Mouse (Mus musculus) heart, embryonic 12.5 days (tissue): ENCODE results near the gene Rps16. TPM values are rescaled to one million over a fixed set of nuclear protein-coding genes. Genes with fewer than 3 reads are reported as not detected.

Experiments used
- ATAC-seq: fragments of 200-750 bp; cut with Nextera tagmentation; 2 replicates; pipeline ENCODE4 v1.8.0; 2017; ENCODE audit warnings: moderate TSS enrichment, moderate library complexity; ENCODE audit not compliant: insufficient number of reproducible peaks, low FRiP score
- H3K27ac ChIP-seq: fragments of 300-500 bp; sonication (generic); 2 replicates; pipeline ENCODE4 v1.5.1; 2016; ENCODE audit warnings: mild to moderate bottlenecking, moderate library complexity; ENCODE audit not compliant: poor library complexity, severe bottlenecking
- H3K27me3 ChIP-seq: fragments of 300-500 bp; sonication (generic); replicated peaks from 2 replicates; pipeline ENCODE4 v1.6.1; 2016; ENCODE audit warnings: mild to moderate bottlenecking, moderate library complexity
- H3K36me3 ChIP-seq: fragments of 300-500 bp; sonication (generic); 2 replicates; pipeline ENCODE4 v1.6.1; 2016; ENCODE audit warnings: mild to moderate bottlenecking, moderate library complexity
- H3K4me1 ChIP-seq: fragments of 300-500 bp; sonication (generic); replicated peaks from 2 replicates; pipeline ENCODE4 v1.6.1; 2016; ENCODE audit warnings: mild to moderate bottlenecking
- H3K4me2 ChIP-seq: fragments of 300-500 bp; sonication (generic); 2 replicates; pipeline ENCODE4 v1.6.1; 2016; ENCODE audit warnings: mild to moderate bottlenecking, moderate library complexity
- H3K4me3 ChIP-seq: fragments of 300-500 bp; sonication (generic); 2 replicates; pipeline ENCODE4 v1.5.1; 2016; ENCODE audit warnings: mild to moderate bottlenecking
- H3K9ac ChIP-seq: fragments of 300-500 bp; sonication (generic); 2 replicates; pipeline ENCODE4 v1.6.1; 2016; ENCODE audit warnings: mild to moderate bottlenecking, moderate library complexity
- H3K9me3 ChIP-seq: fragments of 300-500 bp; sonication (generic); replicated peaks from 2 replicates; pipeline ENCODE4 v1.6.1; 2016; ENCODE audit warnings: mild to moderate bottlenecking, moderate library complexity
- WGBS: fragments of 180-500 bp; shearing (Covaris S2); methylation state at CpG from one replicate; pipeline ENCODE4 v1.1.7; 2016; 5-methylcytosine and 5-hydroxymethylcytosine counted together
- polyA plus RNA-seq: library from polyadenylated mRNA; unstranded; fragments of >200 nt; fragmentation: Nextera tagmentation; extraction: Ambion mirVana; gene quantifications from 2 replicates; pipeline ENCODE4 v1.2.1, GENCODE M21; 2016

Rps16 gene
- 629 and 630 TPM in 2 replicates for polyA plus RNA-seq

GRCm38 (mm10) chr7:28350155-28350883 lies at the start of gene Rps16:
Gene Rps16 (plus strand): TSS chr7:28350652.
- Histone ChIP-seq H3K36me3 (peaks cover 33% of the 10 kb centered on the region), H3K4me1 (peaks cover 18% of the 10 kb centered on the region), H3K9ac (peak within 1 kb of the TSS; percentile 99), H3K9me3 (no peaks in the 10 kb centered on the region), H3K27me3 (no peaks in the 10 kb centered on the region), H3K4me2 (peak within 1 kb of the TSS; percentile 95), H3K27ac (peak within 1 kb of the TSS; percentile 84), H3K4me3 (peak within 1 kb of the TSS; percentile 94)
- ATAC-seq: peak; percentile 97
- under 1% methylated on average over 50 of the region's 50 CpGs for WGBS

- Histone ChIP-seq H3K4me3 (peak within 1 kb of the TSS; percentile 34), H3K4me2 (peak within 1 kb of the TSS; percentile 68), H3K9ac (peak within 1 kb of the TSS; percentile 16; the same call in 1 of the 2 replicates), H3K27me3 (peaks cover 67% of the 10 kb centered on the region), H3K36me3 (peaks cover 22% of the 10 kb centered on the region), H3K9me3 (no peaks in the 10 kb centered on the region), H3K4me1 (peaks cover 16% of the 10 kb centered on the region; the same call in 1 of the 2 replicates), H3K27ac (no peak within 1 kb of the TSS)
- under 1% methylated on average over 30 of the region's 30 CpGs for WGBS
- 0 out of 2 replicates have a peak, but pooled peaks have one; percentile 61 for ATAC-seq
Observed at GRCm38 (mm10) chr7:28301616-28302433, 48.6 kb upstream of the Rps16 start, which contains the start of gene Dll3. Gene Dll3 (minus strand): TSS chr7:28302238.

GRCm38 (mm10) chr7:28305641-28306040 lies 44.8 kb upstream of the Rps16 start:
- Histone ChIP-seq H3K9me3 (no peaks in the 10 kb centered on the region), H3K27ac (no peak overlapping the region), H3K9ac (no peak overlapping the region), H3K4me1 (peaks cover 14% of the 10 kb centered on the region), H3K36me3 (peaks cover 58% of the 10 kb centered on the region), H3K27me3 (peaks cover 30% of the 10 kb centered on the region), H3K4me3 (no peak overlapping the region), H3K4me2 (no peak overlapping the region)
- ATAC-seq: no peak
- WGBS: 89% methylated on average over 10 of the region's 10 CpGs

GRCm38 (mm10) chr7:28306216-28306615 lies 44.2 kb upstream of the Rps16 start:
- Histone ChIP-seq H3K36me3 (peaks cover 58% of the 10 kb centered on the region), H3K4me3 (no peak overlapping the region), H3K9ac (no peak overlapping the region), H3K4me1 (peaks cover 19% of the 10 kb centered on the region), H3K9me3 (no peaks in the 10 kb centered on the region), H3K27ac (no peak overlapping the region), H3K4me2 (no peak overlapping the region), H3K27me3 (peaks cover 24% of the 10 kb centered on the region)
- 88% methylated on average over 8 of the region's 8 CpGs for WGBS
- no peak for ATAC-seq

- no peak for ATAC-seq
- Histone ChIP-seq H3K27me3 (no peaks in the 10 kb centered on the region), H3K36me3 (peaks cover 66% of the 10 kb centered on the region), H3K4me1 (peaks cover 11% of the 10 kb centered on the region), H3K4me2 (no peak overlapping the region), H3K9ac (no peak overlapping the region), H3K4me3 (no peak overlapping the region), H3K9me3 (no peaks in the 10 kb centered on the region), H3K27ac (no peak overlapping the region)
- WGBS: 64% methylated on average over 9 of the region's 9 CpGs
Observed at GRCm38 (mm10) chr7:28309737-28310136, 40.7 kb upstream of the Rps16 start.

- Histone ChIP-seq H3K4me3 (peak overlapping the region; percentile 95), H3K36me3 (peaks cover 66% of the 10 kb centered on the region), H3K9ac (peak overlapping the region; percentile 94), H3K27me3 (no peaks in the 10 kb centered on the region), H3K9me3 (no peaks in the 10 kb centered on the region), H3K4me2 (peak overlapping the region; percentile 92), H3K27ac (peak overlapping the region; percentile 52), H3K4me1 (peaks cover 11% of the 10 kb centered on the region)
- 5% methylated on average over 35 of the region's 35 CpGs for WGBS
- peak; percentile 49 for ATAC-seq
Observed at GRCm38 (mm10) chr7:28311151-28311925, 39.1 kb upstream of the Rps16 start.

- ATAC-seq: peak; percentile 96
- peaks cover 66% of the 10 kb centered on the region for H3K36me3 ChIP-seq
- H3K4me3 ChIP-seq: peak within 1 kb of the TSS; percentile 95
- H3K9me3 ChIP-seq: no peaks in the 10 kb centered on the region
- no peaks in the 10 kb centered on the region for H3K27me3 ChIP-seq
- peaks cover 11% of the 10 kb centered on the region for H3K4me1 ChIP-seq
- peak within 1 kb of the TSS; percentile 92 for H3K4me2 ChIP-seq
- H3K27ac ChIP-seq: peak within 1 kb of the TSS; percentile 52
- under 1% methylated on average over 45 of the region's 45 CpGs for WGBS
- peak within 1 kb of the TSS; percentile 94 for H3K9ac ChIP-seq
Observed at GRCm38 (mm10) chr7:28311926-28312543, 38.4 kb upstream of the Rps16 start, which contains the start of gene Timm50. Gene Timm50 (minus strand): TSS chr7:28312072.

GRCm38 (mm10) chr7:28318036-28318435 lies 32.4 kb upstream of the Rps16 start:
- Histone ChIP-seq H3K9me3 (no peaks in the 10 kb centered on the region), H3K4me1 (no peaks in the 10 kb centered on the region), H3K4me3 (no peak overlapping the region), H3K4me2 (no peak overlapping the region), H3K27me3 (no peaks in the 10 kb centered on the region), H3K36me3 (peaks cover 92% of the 10 kb centered on the region), H3K27ac (no peak overlapping the region), H3K9ac (no peak overlapping the region)
- no peak for ATAC-seq
- WGBS: 82% methylated on average over 3 of the region's 3 CpGs

- no peak overlapping the region for H3K4me2 ChIP-seq
- H3K4me3 ChIP-seq: no peak overlapping the region
- ATAC-seq: no peak
- H3K4me1 ChIP-seq: no peaks in the 10 kb centered on the region
- H3K27ac ChIP-seq: no peak overlapping the region
- WGBS: 91% methylated on average over 17 of the region's 17 CpGs
- peaks cover 98% of the 10 kb centered on the region for H3K36me3 ChIP-seq
- H3K27me3 ChIP-seq: no peaks in the 10 kb centered on the region
- no peaks in the 10 kb centered on the region for H3K9me3 ChIP-seq
- no peak overlapping the region for H3K9ac ChIP-seq
Observed at GRCm38 (mm10) chr7:28318714-28319113, 31.7 kb upstream of the Rps16 start.

- no peaks in the 10 kb centered on the region for H3K9me3 ChIP-seq
- H3K4me3 ChIP-seq: no peak overlapping the region
- no peak overlapping the region for H3K9ac ChIP-seq
- 92% methylated on average over 15 of the region's 15 CpGs for WGBS
- no peaks in the 10 kb centered on the region for H3K4me1 ChIP-seq
- H3K4me2 ChIP-seq: no peak overlapping the region
- H3K27ac ChIP-seq: no peak overlapping the region
- no peak for ATAC-seq
- no peaks in the 10 kb centered on the region for H3K27me3 ChIP-seq
- peaks cover 98% of the 10 kb centered on the region for H3K36me3 ChIP-seq
Observed at GRCm38 (mm10) chr7:28321974-28322720, 28.3 kb upstream of the Rps16 start.
